Mouse (Mus musculus): ENCODE data around the gene Trpv3. TPM values are rescaled to one million over a fixed set of nuclear protein-coding genes. Genes with fewer than 3 reads are reported as not detected.
"Not testable (repeated sequence)": the region's sequence is repeated elsewhere in the genome, so short reads cannot be mapped to it uniquely, and the experiment has no call there.

The Trpv3 gene
- polyA plus RNA-seq, 1 experiment from 2014 or later: not detected

- 0 out of 2 replicates have a peak, but pooled peaks cover 6% of the 10 kb centered on the region for H3K4me1 ChIP-seq
- 56% methylated on average over 1 of the region's 1 CpGs for WGBS
- H3K27me3 ChIP-seq (replicated peaks): no peaks in the 10 kb centered on the region
- no peaks in the 10 kb centered on the region for H3K9me3 ChIP-seq
- ATAC-seq (ENCODE audit: extremely low read depth, insufficient number of reproducible peaks, low FRiP score, low TSS enrichment): no peak
- H3K27ac ChIP-seq (replicated peaks): no peak overlapping the region
- no peaks in the 10 kb centered on the region for H3K36me3 ChIP-seq
- no peak overlapping the region for H3K9ac ChIP-seq
- H3K4me3 ChIP-seq: no peak overlapping the region
- no peak overlapping the region for H3K4me2 ChIP-seq
These were observed 22.4 kb downstream of the Trpv3 start for GRCm38 (mm10) chr11:73289621-73290020.

- Histone ChIP-seq H3K9ac (no peak overlapping the region), H3K9me3 (no peaks in the 10 kb centered on the region), H3K27ac (replicated peaks) (no peak overlapping the region), H3K4me1 (no peaks in the 10 kb centered on the region), H3K27me3 (replicated peaks) (no peaks in the 10 kb centered on the region), H3K4me2 (no peak overlapping the region), H3K36me3 (no peaks in the 10 kb centered on the region), H3K4me3 (no peak overlapping the region)
- WGBS: 49% methylated on average over 2 of the region's 2 CpGs
- ATAC-seq (ENCODE audit: extremely low read depth, insufficient number of reproducible peaks, low FRiP score, low TSS enrichment): no peak
These were observed 35.9 kb downstream of the Trpv3 start for GRCm38 (mm10) chr11:73303123-73303522.

GRCm38 (mm10) chr11:73315961-73316360 is 48.8 kb downstream of the Trpv3 start:
- Histone ChIP-seq H3K4me3 (no peak overlapping the region), H3K27ac (replicated peaks) (no peak overlapping the region), H3K4me1 (no peaks in the 10 kb centered on the region), H3K36me3 (no peaks in the 10 kb centered on the region), H3K9ac (no peak overlapping the region), H3K27me3 (replicated peaks) (no peaks in the 10 kb centered on the region), H3K9me3 (no peaks in the 10 kb centered on the region), H3K4me2 (no peak overlapping the region)
- whole genome bisulfite sequencing: 40% methylated on average over 3 of the region's 3 CpGs
- ATAC-seq (ENCODE audit: extremely low read depth, insufficient number of reproducible peaks, low FRiP score, low TSS enrichment): no peak

- ATAC-seq (ENCODE audit: extremely low read depth, insufficient number of reproducible peaks, low FRiP score, low TSS enrichment); H3K4me1 ChIP-seq; H3K27ac ChIP-seq (replicated peaks); H3K9ac ChIP-seq; H3K27me3 ChIP-seq (replicated peaks); H3K36me3 ChIP-seq; H3K4me2 ChIP-seq; H3K9me3 ChIP-seq; H3K4me3 ChIP-seq: not testable (repeated sequence)
- 58% methylated on average over 2 of the region's 2 CpGs for WGBS
These were observed 51.4 kb downstream of the Trpv3 start for GRCm38 (mm10) chr11:73318581-73318980.

GRCm38 (mm10) chr11:73321064-73321463 is 53.9 kb downstream of the Trpv3 start:
- not testable (repeated sequence) for H3K27me3 ChIP-seq (replicated peaks); H3K9ac ChIP-seq

GRCm38 (mm10) chr11:73323906-73324830 is 57.0 kb downstream of the Trpv3 start:
- 65% methylated on average over 9 of the region's 9 CpGs for WGBS
- H3K27ac ChIP-seq (replicated peaks): no peak overlapping the region

More at GRCm38 (mm10) chr11:73321064-73321463, 53.9 kb downstream of the Trpv3 start:
- H3K36me3 ChIP-seq; ATAC-seq (ENCODE audit: extremely low read depth, insufficient number of reproducible peaks, low FRiP score, low TSS enrichment); H3K9me3 ChIP-seq; H3K4me1 ChIP-seq; H3K27ac ChIP-seq (replicated peaks); H3K4me3 ChIP-seq; H3K4me2 ChIP-seq: not testable (repeated sequence)
- WGBS: 76% methylated on average over 13 of the region's 13 CpGs

GRCm38 (mm10) chr11:73326485-73326886 is 59.3 kb downstream of the Trpv3 start:
- Histone ChIP-seq H3K4me3 (no peak overlapping the region), H3K36me3 (no peaks in the 10 kb centered on the region), H3K4me1 (no peaks in the 10 kb centered on the region), H3K27ac (replicated peaks) (no peak overlapping the region), H3K27me3 (replicated peaks) (no peaks in the 10 kb centered on the region), H3K4me2 (no peak overlapping the region), H3K9ac (no peak overlapping the region), H3K9me3 (no peaks in the 10 kb centered on the region)
- 61% methylated on average over 12 of the region's 12 CpGs for WGBS
- no peak for ATAC-seq (ENCODE audit: extremely low read depth, insufficient number of reproducible peaks, low FRiP score, low TSS enrichment)

More at GRCm38 (mm10) chr11:73323906-73324830, 57.0 kb downstream of the Trpv3 start:
- Histone ChIP-seq H3K4me3 (no peak overlapping the region), H3K36me3 (no peaks in the 10 kb centered on the region), H3K4me2 (no peak overlapping the region), H3K4me1 (no peaks in the 10 kb centered on the region), H3K9ac (no peak overlapping the region), H3K27me3 (replicated peaks) (no peaks in the 10 kb centered on the region), H3K9me3 (no peaks in the 10 kb centered on the region)
- ATAC-seq (ENCODE audit: extremely low read depth, insufficient number of reproducible peaks, low FRiP score, low TSS enrichment): no peak

- no peak for ATAC-seq (ENCODE audit: extremely low read depth, insufficient number of reproducible peaks, low FRiP score, low TSS enrichment)
- H3K4me1 ChIP-seq: no peaks in the 10 kb centered on the region
- H3K27ac ChIP-seq (replicated peaks): no peak overlapping the region
- H3K4me3 ChIP-seq: no peak overlapping the region
- no peaks in the 10 kb centered on the region for H3K36me3 ChIP-seq
- no peak overlapping the region for H3K9ac ChIP-seq
- no peaks in the 10 kb centered on the region for H3K9me3 ChIP-seq
- 56% methylated on average over 4 of the region's 4 CpGs for WGBS
- no peaks in the 10 kb centered on the region for H3K27me3 ChIP-seq (replicated peaks)
- H3K4me2 ChIP-seq: no peak overlapping the region
These were observed 60.2 kb downstream of the Trpv3 start for GRCm38 (mm10) chr11:73327361-73327760.

GRCm38 (mm10) chr11:73329442-73329841 is 62.3 kb downstream of the Trpv3 start, which contains the start of the genes Aspa, Gm49340 and Spata22:
Gene Aspa (minus strand): TSS chr11:73329596.
Gene Gm49340 (plus strand): TSS chr11:73329741.
Gene Spata22 (plus strand): TSS chr11:73329741.
- no peak for ATAC-seq (ENCODE audit: extremely low read depth, insufficient number of reproducible peaks, low FRiP score, low TSS enrichment)
- H3K27me3 ChIP-seq (replicated peaks): no peaks in the 10 kb centered on the region
- H3K4me3 ChIP-seq: no peak within 1 kb of the TSS
- no peaks in the 10 kb centered on the region for H3K9me3 ChIP-seq
- no peaks in the 10 kb centered on the region for H3K4me1 ChIP-seq
- H3K9ac ChIP-seq: no peak within 1 kb of the TSS
- H3K36me3 ChIP-seq: no peaks in the 10 kb centered on the region
- H3K27ac ChIP-seq (replicated peaks): no peak within 1 kb of the TSS
- 67% methylated on average over 27 of the region's 27 CpGs for WGBS
- H3K4me2 ChIP-seq: no peak within 1 kb of the TSS

- ATAC-seq (ENCODE audit: extremely low read depth, insufficient number of reproducible peaks, low FRiP score, low TSS enrichment): no peak
- H3K27me3 ChIP-seq (replicated peaks): no peaks in the 10 kb centered on the region
- H3K9ac ChIP-seq: no peak overlapping the region
- no peaks in the 10 kb centered on the region for H3K4me1 ChIP-seq
- H3K27ac ChIP-seq (replicated peaks): no peak overlapping the region
- no peaks in the 10 kb centered on the region for H3K36me3 ChIP-seq
- H3K4me2 ChIP-seq: no peak overlapping the region
- H3K9me3 ChIP-seq: no peaks in the 10 kb centered on the region
- WGBS: 63% methylated on average over 2 of the region's 2 CpGs
- no peak overlapping the region for H3K4me3 ChIP-seq
These were observed 66.2 kb downstream of the Trpv3 start for GRCm38 (mm10) chr11:73333357-73333756.

GRCm38 (mm10) chr11:73336919-73337318 is 69.7 kb downstream of the Trpv3 start:
- no peak for ATAC-seq (ENCODE audit: extremely low read depth, insufficient number of reproducible peaks, low FRiP score, low TSS enrichment)
- WGBS: 65% methylated on average over 4 of the region's 4 CpGs
- Histone ChIP-seq H3K4me2 (no peak overlapping the region), H3K27me3 (replicated peaks) (no peaks in the 10 kb centered on the region), H3K4me3 (no peak overlapping the region), H3K9ac (no peak overlapping the region), H3K36me3 (no peaks in the 10 kb centered on the region), H3K4me1 (no peaks in the 10 kb centered on the region), H3K27ac (replicated peaks) (no peak overlapping the region), H3K9me3 (no peaks in the 10 kb centered on the region)

Data from heart, embryonic 13.5 days (tissue).